Mouse (Mus musculus) central nervous system, embryonic 14 days (tissue): ENCODE results near the gene 1700028K03Rik. TPM values are rescaled to one million over a fixed set of nuclear protein-coding genes. Genes with fewer than 3 reads are reported as not detected.

Experiments used
- polyA plus RNA-seq: library from polyadenylated mRNA; depleted of rRNA; stranded (reverse); fragments of >200 nt; gene quantifications from 2 replicates; pipeline ENCODE4 v1.2.3, GENCODE M21; 2012; rRNA removed

1700028K03Rik gene
- 0.06 and 0.09 TPM in 2 replicates for polyA plus RNA-seq

GRCm38 (mm10) chr5:107534581-107534980, at the start of gene 1700028K03Rik:
TSS of gene 1700028K03Rik (plus strand) at chr5:107534709.

GRCm38 (mm10) chr5:107507321-107507720, 27.2 kb upstream of the 1700028K03Rik start, which contains the start of gene Gm42669:
TSS of gene Gm42669 (plus strand) at chr5:107507621.

GRCm38 (mm10) chr5:107597301-107598077, 63.0 kb downstream of the 1700028K03Rik start, which contains the start of the genes Rpap2 and Glmn:
TSS of gene Rpap2 (plus strand) at chr5:107597373.
TSS of gene Glmn (minus strand) at chr5:107597888.

Other genes with a start within 250 kb of the 1700028K03Rik start
- gene Tgfbr3, start 245.1 kb upstream of the 1700028K03Rik start, polyA plus RNA-seq: 3.0 and 7.4 TPM in 2 replicates
- 3.0 and 3.6 TPM in 2 replicates for gene Brdt, start 203.6 kb upstream of the 1700028K03Rik start, polyA plus RNA-seq
- 2.2 and 3.1 TPM in 2 replicates for gene Ephx4, start 132.0 kb upstream of the 1700028K03Rik start, polyA plus RNA-seq
- not detected in 2 replicates for gene Lpcat2b, start 103.2 kb upstream of the 1700028K03Rik start, polyA plus RNA-seq
- 14.2 and 15.9 TPM in 2 replicates for gene Btbd8, start 96.7 kb upstream of the 1700028K03Rik start, polyA plus RNA-seq
- gene Gm42669, start 27.1 kb upstream of the 1700028K03Rik start, polyA plus RNA-seq: 0.21 TPM in 2 replicates
- 12.2 and 12.5 TPM in 2 replicates for gene Rpap2, start 62.7 kb downstream of the 1700028K03Rik start, polyA plus RNA-seq
- gene Glmn, start 63.2 kb downstream of the 1700028K03Rik start, polyA plus RNA-seq: 19.7 and 20.6 TPM in 2 replicates
- gene Gfi1, start 191.3 kb downstream of the 1700028K03Rik start, polyA plus RNA-seq: 0.16 and 0.33 TPM in 2 replicates